Mouse (Mus musculus) right cerebral cortex, postnatal 14 days (tissue): ENCODE results near the gene Opcml.
A peak's percentile ranks its signal among the peaks of the same experiment; 100 is the strongest.

Source experiments
- DNase-seq: peaks from one replicate; pipeline ENCODE4 v3.0.0; 2022

The Opcml gene

DNA sequence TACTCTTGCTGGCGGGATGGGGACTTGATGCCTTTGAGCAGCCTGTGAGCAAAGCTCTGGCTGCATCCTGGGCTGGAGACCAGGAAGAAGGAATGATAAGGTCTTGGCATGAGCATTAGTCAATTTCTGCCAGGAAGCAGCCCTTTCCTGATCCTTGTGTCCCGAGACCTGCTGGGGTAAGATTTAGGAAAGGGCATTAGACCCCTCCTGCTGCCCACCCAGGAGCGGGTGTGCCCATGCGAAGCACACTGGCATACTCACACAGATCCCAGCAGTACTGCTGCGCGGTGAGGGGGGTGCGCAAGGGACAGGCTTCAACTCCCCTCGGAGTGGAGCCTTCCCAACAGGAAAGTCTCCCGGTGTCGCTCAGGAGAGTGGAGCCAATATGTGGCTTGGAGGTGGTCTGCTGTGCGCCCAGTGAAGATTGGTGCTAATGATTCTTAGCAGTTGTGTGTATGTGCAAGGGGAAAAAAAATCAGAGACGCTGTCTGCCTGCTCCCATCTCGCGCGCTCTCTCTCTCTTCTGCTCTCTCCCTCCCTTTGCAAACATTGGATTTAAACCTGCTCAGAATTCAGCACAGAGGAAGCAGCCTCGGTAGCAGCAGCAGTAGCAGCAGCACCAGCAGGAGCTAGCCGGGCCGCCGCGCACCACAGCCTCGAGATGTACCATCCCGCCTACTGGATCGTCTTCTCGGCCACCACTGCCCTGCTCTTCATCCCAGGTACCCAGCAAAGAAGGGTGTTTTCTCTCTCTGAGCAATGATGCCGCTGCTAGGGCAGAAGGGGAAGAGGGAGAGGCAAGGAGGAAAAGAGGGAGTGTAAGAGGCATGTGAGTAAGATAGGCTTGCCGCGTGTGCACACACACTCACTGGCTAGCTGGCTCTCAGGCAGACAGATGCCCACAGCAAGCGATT is at the start of gene Opcml:
TSS of gene Opcml (plus strand) at position 51 of the 914 bp plus-strand sequence.
- DNase-seq, result peak; percentile 64

DNA sequence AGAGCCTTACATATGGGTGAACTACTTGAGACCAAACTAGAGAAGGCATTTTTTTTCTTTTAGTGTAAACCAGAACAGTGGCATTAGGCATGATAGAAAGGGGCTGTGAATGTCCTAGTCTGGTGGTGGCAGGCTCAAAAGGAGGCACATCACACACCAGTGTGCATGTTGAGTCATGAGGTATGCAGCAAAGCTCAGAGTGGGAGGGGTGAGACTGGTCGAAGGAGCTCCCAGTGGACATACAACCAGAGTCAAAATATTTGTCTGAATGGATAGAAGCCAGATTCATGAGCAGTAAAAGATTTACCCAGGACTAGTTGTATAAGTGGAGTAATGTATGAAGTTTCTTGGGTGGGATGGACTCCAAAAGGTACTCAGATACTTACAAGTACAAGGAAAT is 31.9 kb upstream of the Opcml start:
- DNase-seq, result no peak

DNA sequence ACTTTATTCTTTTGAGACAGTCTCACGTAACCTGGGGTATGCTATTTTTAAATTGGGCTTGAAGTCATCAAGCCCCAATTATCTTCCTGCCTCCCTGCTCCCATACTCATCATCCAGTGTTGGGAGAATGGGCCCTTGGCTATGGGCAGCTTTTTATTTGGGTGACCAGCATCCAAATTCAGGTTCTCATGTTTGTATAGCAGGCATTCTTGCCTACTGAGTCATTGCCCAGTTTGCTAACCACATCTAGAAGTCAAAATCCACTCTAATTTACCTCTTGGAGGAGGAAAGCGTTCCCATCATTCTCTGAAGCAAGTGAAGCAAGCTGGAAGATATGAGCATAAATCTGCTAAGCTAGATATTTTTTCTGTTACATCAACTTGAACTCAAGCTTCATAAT is 29.4 kb upstream of the Opcml start:
- DNase-seq, result no peak

DNA sequence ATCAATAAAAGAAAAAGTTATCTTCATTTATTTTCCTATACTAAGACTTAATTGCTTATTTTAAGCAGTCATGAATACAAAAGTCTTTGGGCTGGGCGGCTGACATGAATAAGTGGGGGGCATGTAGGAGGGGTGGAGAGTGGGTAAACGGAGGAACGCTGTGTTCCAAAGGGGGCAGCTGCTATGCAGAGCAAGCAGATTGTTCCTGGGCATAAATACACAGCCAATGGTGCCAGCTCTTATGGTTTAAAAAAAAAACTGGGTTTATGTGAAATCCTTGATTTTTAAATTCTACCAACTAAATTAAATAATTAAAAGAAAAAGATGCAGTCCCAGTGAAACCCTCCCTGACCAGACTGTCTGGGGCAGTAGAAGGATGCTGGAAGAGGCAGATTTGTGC is 24.1 kb upstream of the Opcml start:
- DNase-seq, result no peak

DNA sequence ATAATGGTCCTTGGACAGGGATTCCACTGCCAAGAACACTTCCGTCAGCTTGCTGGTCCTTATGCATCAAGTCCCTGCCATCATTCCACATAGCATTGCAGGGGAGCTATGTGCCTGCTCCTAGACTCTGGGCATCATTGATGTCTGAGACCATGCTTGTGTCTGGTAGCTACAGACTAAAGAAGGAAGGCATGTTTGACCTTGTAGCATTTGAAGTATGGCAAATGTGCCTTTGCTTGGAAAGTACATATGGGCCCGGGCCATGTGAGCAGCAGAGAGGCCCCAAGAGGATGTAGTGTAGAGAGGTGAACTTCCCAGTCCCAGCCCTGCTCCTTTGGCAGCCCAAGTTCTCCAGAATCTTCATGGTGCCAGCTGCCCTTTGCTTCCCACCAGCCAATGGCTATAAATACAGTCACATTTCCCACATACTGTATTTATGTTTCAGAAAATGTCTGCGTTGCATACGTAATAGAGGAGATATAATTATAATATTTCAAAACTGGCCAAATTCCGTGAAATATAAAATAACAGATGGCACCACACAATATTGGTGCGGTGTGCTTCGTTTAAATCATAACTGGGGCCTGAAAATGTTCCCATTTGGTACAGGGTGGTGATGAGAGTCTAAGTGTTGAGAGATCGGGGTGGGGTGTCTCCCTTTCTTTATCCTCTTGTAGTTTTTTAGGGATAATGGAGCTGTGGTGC is 23.2 kb upstream of the Opcml start:
- DNase-seq, result no peak

DNA sequence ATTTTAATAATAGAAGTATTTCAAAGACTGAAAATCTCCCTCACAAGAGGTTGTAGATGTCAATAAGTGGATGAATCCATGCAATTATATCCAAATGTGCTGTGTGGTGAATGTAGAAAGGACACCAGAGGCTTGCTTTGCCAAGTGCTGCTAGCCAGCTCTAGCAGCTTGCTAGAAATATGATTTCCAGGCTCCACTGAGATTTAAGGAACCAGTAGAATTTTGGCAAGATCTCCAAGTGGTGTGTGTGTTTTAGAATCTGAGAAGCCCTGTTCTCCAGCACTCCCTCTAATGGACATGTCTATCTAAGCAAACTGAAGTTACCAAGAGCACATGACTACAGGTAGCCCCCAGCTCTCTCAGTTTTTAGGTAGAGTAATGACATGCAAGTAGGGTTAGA is 21.8 kb upstream of the Opcml start:
- DNase-seq, result no peak

DNA sequence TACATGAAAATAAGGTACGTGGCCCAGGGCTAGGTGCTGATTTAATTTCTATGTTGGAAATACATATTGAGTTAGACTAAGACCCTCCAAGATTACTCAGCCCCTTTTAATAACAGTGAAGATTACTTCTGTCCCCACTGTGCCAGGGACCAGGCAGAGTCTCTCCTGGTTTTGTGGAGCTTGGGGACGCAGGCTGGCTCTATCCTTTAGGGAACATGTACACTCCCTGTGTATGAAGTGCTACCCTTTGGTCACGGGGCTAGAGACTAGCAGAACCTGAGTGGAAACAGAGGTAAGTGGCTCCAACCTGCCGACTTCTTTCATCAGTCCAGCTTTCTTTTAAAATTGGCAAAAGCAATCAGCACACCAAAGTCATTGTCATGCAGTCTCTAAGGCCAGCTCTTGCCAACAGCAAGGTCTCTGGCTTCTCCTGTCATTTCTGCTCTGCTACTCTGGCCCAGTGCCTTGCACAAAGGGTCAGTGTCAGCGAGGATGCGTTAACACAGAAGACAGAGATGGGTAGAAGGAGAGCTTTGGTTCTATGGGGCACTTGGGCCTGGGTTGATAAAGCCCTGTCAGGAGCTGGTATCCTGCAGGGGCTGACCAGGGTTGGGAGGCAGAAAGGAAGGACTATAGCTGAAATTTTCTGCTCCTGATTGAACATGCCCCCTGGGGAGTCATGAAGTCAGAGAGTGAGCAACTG is 9.1 kb upstream of the Opcml start:
- no peak for DNase-seq

DNA sequence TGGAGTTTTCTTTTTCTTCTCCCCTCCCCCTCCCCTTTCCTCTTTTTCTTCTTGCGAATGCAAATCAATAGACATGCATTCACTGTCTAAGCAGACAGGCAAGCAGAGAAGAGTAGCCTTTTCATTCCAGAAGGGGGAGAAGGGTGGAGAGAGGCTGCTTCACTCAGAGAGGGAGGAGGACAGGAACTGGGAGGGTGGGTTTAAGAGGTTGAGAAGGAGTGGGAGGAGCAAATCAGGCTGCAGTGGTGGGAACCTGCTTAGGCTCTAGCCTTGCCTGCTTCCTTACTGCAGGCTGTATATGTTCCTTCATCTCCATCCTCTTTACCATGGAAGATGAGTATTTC is 8.6 kb upstream of the Opcml start:
- no peak for DNase-seq

DNA sequence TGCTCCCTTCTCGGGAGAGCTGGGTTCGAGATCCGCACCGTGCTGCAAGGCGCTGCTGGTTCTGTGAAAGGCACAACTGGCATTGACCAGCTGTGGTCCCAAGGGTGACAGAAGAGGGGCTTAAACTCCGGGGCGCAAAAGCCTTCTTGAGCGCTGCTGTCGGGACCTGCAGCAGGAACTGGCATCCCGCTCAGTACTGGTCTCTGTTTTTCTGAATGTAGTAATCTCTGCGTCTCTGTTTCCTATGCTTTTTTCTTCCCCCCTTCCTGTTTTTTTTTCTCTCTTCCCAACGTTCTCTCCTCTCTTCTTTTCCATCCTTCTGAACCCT is 1.0 kb downstream of the Opcml start:
- peak; percentile 22 for DNase-seq

DNA sequence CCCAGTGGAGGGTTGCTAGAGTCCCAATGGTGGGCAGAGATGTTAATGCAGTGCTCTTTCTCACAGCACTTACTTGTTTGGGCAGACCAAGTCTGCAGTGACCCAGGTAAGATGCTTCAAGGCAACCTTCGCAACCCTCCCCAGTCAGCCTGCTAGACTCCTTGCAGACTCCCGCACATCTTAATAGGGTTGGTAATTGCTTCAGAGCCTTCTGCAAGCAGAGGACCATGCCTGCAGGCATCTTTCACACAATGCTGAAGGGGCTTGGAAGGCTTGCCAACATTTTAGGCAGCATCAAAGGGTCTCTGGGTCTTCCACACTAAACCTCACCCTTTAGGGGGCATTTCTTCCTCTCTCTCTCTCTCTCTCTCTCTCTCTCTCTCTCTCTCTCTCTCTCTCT is 1.7 kb downstream of the Opcml start:
- no peak for DNase-seq

DNA sequence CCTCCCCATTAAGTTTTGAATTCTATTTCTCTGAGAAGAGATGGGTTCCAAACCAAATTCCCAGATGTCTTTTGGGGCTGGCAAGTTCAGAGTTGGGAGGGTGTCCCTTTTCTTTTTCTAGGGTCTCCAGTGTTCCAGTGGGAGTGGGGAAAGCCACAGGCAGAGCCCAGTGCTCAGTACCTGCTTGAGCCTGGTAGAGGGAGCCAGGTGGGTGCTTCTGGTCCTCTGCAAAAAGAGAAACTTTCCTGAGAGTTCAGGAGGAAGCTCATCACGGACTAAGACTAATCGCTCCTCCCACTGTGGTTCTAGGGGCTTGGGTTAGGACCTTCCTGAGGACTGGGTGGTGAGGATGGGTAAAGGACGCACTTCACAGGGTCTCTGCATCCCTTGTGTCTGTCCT is 2.4 kb downstream of the Opcml start:
- no peak for DNase-seq

DNA sequence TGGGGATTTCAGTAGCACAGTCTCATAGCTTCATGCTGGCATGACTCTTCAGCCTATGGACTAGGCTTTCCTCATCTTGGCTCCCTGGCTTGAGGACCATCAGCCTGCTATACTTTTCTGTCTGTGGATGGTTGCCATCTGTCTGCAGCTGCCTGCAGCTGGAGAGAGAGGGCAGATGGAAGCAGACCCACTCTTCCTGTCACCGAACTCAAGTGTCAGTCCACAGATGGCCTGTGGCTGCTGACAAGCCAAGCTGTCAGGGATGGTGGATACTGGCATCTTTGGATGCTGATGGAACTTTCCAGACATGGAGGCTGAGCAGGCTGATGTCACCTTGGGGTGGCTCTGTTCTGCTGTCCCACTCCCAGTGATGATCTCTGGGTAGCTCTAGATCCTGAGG is 6.0 kb downstream of the Opcml start:
- DNase-seq, result no peak

DNA sequence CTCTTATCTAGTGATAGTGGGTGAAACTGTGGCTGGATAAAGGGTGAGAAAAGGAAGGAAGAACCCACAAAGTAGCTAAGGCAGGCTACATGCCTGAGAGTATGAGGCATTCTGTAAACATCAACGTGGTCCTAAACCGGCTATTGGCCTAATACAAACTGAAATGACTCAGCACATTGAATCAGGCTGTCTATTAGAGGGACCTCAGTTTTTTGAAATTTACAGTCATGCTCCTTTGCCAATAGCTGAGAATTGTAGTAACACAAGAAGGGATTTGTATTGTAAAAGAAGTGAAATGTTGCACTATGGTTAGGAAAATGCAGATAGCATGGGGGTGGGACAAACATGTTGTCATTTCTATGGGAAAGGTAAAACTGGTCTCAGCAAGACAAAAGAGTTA is 10.4 kb downstream of the Opcml start:
- no peak for DNase-seq

DNA sequence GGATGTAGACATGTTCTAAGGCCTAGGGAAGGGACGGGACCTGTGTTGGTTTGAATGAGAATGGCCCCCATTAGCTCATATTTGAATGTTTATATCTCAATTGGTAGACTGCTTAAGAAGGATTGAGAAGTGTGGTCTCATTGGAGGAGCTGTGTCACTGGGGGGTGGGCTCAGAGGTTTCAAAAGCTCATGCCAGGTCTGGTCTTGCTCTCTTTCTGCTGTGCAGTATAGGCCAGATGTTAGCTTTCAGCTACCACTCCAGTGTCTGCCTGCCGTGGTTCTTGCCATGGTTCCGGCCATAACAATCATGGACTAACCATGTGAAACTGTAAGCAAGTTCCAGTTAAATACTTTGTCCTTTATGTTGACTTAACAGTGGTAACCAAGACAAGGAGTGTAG is 11.2 kb downstream of the Opcml start:
- DNase-seq, result no peak

DNA sequence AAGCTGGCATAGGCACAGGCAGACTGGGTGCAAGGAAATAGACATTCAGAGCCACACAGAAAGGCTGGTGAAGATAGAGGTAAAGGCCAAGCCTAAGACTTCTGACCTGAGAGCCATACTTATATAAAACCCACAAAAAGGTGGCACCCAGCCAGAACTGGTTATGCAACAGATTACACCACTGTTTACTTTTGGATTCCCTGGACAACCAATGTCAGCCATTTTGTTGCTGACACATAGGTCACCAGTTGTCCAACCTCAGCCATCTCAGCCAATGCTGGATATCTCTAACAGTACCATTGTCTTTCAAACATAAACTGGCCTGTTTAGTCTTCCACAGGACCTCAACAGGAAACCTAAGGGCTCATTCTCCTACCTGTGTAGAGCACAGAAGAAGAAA is 11.8 kb downstream of the Opcml start:
- no peak for DNase-seq

DNA sequence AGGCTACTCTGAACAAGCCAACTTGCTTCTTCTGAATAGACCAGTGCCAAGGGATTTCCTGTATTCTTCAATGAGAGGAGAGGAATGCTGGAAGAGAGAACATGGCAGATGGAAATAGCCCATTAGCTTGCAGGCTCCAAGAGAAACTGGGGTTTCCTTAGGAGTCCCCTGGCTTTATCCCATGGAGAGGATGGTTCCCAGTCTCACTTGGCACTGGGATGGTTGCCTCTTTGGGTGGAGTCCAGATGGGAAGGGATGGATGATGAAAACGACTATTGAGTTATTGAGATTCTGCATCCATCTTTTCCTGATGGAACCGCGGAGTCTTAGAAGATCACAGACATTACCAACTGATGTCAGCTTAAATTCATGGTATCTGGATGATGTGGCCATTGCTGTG is 13.9 kb downstream of the Opcml start:
- no peak for DNase-seq

DNA sequence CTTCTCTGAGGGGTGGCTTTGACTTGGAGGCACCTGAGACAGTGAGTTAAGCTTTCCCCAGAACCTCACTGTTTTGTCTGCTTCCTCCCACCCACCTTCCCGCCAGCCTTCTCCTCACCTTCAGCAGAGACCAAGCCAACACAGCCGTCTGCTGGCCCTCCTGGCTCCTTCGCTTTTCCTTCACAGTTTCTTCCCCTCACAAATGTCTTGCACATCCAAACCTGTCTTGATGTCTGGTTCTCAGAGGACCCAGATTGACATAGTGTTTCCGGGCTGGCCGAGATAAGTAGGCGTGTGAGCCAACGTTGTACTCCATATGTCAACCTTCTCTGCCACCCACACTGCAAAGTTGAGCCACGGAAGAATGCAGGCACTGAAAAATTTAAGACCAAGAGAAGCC is 19.2 kb downstream of the Opcml start:
- no peak for DNase-seq

DNA sequence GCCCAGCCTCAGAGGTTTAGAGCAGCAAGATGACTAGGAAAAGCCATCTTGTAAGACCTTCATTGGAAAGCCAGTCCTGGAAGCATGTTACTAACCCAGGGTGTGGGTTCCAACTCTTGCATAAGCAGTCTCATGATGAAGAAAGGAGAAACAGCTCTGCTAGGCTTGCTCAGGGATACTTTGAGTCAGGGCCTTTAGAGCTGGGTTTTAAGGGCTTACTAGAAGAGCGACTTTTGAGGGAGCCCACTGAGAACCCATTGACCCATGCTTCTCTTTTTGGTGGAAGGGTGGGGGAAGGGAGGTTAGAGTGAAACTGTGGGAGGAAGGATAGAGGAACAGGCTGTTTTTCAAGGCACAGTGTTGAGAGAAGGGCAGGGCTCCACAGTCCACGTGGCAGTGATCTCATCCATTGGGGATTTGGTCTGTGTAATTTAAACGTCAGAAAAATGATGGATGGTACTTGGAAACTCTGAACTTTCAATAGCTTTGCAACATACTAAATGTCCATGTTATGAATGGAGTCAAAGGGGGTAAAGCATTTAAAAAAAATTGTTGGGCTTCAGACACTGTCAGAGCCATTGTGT is 22.7 kb downstream of the Opcml start:
- no peak for DNase-seq

DNA sequence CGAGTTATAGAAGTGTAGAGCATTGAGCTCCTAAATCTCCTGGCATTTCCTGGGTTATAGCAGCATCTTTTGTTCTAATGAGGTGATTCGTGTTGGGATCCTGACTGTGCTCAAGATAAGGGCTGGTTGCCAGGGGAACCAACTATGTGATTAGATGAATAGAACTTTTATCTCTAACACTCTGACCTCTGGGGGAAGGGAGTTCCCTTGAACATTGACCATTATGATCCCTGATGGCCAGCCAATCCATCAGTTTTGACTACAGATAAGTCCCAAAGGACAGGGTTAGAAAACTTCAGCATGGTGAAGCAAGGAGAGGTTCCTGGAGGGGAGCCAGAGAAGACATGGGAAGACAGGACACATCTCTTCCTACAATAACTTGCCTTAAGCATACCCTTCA is 23.6 kb downstream of the Opcml start:
- DNase-seq, result no peak

DNA sequence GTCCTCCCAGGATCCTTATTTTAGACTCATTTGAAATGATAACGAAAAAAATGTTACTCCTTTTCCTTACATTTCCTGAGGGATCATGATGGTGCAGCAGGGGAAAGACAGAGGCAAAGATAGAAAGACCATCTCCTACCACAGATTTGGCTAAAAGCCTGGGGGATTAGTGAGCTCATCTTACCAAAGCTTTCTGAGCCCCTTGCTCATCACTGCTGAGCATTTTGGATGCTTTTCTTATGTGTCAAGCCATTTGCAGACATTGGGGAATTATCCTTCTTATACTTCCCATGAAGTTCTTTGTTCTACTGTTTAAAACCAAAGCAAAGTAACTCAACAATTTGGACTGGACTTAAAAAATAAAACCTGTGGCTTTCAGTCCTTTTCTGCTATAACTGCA is 30.6 kb downstream of the Opcml start:
- DNase-seq, result no peak

DNA sequence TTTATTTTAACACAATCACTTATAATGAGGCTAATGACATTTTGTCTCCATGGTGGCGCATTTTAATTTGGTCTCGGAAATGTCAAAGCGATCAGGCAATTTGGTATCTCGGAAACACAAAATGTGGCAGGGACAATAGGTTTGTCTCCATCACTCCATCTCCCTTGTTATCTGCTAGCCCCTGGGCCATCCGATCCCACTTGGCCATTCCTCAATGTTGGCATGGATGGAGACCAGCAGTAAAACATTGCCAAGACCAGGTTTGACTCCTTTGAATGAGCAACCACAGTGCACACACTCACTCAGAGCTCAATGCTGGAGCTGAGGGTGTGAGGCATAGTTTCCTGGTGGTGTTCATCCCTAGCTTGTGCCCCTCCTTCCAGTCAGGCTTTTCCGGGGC is 32.1 kb downstream of the Opcml start:
- no peak for DNase-seq

DNA sequence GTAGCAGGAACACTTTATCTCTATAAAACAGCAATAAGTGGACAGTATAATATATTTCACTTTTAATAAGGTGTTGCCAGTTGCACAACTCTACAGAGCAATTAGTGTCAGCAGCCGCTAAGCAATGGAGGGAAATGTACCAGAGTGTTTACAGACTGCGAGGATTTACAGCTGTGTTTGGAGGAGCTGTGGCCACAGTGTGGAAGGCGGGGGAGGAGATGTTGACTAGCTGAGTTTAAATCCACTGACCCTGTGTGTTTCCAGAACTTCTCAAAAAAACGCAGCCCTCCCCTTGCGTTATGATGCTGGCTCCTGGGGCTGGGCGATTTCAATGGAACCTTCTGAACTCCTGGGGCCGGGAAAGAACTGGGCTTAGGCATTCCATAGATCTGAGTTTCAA is 33.8 kb downstream of the Opcml start:
- no peak for DNase-seq

DNA sequence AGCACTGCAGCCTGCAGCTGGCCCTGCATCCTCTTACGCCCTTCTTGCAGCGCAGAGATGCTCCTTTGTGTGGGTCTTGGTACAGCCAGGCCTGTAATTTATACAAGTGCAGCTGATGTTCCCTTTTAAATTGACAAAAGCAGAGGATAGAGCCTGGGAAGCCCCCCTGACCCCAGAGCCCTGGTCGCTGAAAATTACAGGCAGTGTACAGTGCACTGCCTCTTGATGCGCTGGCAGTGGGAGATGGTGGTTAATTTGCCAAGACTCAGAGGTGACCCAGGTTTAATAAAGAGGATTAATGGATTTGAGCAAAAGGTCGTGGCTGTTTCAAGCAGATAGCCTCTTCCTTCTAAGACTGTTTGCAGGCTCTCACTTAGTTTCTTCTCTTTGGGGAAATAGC is 39.9 kb downstream of the Opcml start:
- no peak for DNase-seq

DNA sequence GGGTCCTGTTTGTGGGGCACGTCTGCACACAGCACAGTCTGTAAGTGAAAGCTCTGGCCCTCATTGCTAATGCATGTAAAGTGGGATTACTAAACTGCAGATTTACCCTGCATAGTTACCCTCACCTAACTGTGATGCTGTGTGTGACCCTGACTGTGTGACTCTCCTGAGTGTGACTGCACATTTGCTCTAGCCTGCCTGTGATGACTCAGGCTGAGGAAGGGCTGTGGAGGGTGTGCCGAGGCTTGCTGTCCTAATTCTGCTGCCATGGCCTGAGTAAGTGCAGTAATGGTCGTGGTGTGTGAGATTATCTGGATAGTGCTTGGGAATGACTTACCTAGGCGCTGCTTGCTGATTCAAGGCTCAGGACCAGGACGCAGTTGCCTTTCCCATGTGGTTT is 52.2 kb downstream of the Opcml start:
- DNase-seq, result no peak
